Mouse (Mus musculus): ENCODE results near the gene Fam126a.

Fam126a gene

DNA sequence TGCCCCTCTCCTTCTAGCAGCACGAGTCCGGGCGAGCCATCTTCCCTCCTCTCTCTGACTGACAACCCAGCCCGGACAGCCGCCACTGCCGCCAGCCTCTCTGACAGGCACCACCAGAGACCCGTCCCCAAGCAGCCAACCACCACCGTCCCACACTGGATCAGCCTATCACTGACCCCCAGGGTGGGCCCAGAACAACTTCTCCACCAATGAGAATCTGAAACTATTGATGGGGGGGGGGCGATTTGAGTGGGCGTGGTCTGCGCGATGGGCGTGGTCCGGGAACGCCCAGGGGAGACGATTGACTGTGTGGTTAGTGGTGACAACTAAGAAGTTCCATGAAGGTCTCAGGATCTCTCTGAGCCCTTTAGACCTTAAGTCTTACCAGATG, at the start of gene Fam126a:
TSS of gene Fam126a (minus strand) at position 112 of the 391 bp plus-strand sequence.
- DNase-seq (ENCODE audit: extremely low spot score): peak; percentile 98

DNA sequence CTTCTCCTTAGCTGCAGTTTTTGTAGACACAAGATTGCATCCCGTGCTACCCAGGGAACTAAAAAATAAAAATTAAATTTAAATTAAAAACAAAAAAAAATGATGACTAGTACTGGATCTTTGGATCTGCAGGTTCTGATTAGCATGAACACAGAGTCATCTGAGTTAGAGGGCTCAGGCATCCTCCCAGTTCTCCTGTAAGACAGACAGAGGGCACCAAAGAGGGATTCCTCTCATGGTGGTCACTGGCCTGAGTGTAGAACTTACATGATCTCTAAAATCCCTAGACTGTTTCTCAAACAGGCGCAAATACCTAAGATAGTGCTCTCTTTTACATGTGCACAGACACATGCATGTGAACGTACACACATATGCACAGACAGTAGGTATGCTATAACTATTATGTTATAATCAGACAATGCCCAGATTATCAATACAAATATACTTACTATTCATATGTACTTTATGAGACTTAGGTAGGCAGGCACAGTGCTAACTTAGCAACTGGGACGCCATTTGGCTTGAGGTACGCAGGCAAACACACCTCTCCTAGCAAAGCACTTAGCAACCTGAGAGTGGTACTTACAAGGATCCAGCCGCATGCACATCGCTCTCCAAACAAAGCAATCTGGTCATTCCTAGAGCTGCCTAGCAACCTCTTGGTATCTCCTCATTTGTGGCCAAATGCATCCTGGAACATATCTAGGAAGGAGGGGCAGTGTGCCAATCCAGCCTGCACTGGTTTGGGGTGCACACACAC, 48.1 kb upstream of the Fam126a start:
- no peak for DNase-seq (ENCODE audit: extremely low spot score)

DNA sequence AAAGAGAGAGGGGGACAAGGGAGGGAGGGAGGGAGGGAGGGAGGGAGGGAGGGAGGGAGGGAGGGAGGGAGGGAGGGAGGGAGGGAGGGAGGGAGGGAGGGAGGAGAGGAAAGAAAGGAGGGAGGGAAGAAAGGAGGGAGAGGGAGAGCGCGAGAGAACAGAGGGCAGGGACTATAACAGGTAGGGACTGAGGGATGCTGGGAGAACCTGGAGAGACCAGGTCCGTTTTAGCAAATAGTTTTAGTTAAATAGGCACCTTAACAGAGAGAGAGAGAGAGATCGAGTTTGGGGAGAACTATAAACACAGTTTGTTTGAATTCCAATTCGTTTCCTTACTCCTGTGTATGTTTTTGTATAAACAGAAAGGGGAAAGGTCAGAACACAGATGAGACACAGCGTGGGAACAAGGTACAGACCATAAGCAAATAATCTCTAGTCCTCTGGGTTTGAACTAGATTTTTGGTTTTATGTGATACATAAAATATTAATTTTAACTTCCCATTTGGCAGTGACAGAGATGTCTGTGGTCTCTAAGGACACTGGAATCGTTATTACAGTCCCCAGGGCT, 47.3 kb upstream of the Fam126a start:
- no peak for DNase-seq (ENCODE audit: extremely low spot score)

DNA sequence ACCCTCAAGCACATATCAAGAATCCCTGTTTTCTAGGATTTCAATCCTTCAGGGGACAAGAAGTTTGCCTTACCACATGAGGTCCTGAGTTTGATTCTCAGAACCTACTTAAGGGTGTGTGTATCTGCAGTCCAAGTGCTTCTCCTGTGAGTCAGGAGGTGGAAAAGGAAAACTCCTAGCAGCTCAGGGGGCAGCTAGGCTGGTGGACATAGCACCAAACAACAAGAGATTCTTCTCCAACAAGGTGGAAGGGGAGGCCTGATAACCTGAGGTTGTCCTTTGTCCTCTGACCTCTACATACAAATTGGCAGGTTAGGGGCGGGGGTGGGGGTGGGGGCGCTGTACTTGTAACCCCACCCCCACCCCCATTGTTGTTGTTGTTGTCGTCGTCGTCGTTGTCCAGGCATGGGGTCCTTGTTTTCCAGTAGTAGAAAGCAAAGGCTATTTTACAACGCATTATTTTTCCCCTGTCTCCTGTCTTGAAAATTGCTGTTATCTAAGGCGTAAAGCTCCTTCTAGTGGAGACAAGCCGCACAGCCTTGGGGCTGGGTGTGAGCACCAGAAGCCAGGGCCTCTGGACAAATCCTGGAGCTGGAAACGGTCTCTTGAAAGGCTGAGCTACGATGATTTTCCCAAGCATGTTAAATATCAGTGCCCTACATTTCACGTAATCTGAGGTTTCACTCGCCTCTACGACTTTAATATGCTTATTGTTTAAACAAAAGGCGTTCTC, 46.7 kb upstream of the Fam126a start:
- peak; percentile 71 for DNase-seq (ENCODE audit: extremely low spot score)

DNA sequence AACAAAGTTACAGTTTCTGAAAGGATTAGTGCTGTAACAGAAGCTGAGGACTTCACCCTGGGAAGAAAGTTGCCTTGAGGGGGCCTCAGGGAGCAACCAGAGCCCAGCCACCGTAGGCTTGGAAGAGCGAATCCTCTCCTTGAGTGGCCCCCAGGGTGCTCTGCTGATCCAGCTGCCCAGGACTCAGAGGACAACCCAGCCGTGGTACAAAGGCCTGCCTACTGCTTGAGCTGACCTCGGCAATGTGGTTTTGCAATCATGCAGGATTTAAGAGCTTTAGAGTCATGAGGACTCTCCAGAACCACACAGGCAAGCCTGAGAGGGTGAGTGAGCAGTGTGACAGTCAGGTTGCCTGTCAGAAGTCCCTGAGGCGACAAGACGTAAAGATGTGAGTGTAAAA, 41.5 kb upstream of the Fam126a start:
- no peak for DNase-seq (ENCODE audit: extremely low spot score)

DNA sequence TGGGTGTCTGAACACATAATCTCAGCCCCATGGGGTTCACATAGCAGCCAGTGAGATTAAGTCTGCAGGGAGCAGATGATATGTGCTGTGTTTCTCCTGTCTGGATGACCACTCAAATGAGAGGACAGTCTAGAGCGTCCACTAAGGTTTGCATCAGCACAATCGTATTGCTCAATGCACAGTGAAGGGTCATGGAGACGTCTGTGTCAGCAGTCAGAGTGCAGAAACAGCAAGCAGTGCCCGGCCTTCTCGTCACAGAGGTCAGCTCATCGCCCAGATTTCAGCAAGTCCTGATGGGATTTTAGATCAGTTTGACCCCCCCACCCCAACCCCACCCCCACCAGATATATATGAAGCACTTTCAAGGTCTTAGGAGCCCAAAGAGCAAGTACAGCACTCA, 38.5 kb upstream of the Fam126a start:
- no peak for DNase-seq (ENCODE audit: extremely low spot score)

DNA sequence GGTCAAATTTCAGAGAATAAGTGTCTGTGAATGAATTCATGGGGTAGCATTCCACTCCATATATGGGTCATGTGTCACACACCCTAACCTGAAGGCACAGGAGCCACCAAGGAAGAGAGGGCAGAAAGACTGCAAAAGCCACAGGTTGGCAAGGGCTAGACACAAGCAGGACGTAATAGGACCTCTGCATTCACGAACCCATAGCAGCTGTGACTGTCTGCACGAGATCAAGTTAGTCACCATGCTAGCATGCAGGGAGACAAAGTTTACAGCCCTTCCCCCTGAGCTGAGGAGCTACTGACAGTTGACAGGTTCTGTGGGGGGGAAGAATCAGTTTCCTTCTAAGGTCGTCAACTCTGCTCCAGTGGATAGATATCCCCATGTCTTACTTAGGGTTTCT, 33.1 kb upstream of the Fam126a start:
- DNase-seq (ENCODE audit: extremely low spot score): no peak

DNA sequence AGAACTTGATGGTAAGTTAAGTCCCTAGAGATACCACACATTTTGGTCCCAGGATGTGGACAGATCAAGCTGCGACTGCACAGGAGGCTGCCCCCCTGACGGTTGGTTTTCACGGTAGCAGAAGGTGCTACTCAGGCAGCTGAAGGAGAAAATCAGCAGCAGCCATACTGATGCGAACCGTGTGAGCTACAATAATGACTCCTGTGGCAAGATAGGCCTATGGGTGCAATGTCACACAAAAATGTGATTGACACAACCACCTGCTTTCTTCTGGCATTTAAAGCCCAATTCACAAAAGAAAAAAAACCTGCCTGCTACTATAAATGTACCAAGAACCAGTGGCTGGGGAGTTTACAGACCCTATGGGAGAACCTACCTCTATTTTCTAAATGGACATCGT, 32.5 kb upstream of the Fam126a start:
- DNase-seq (ENCODE audit: extremely low spot score): no peak

DNA sequence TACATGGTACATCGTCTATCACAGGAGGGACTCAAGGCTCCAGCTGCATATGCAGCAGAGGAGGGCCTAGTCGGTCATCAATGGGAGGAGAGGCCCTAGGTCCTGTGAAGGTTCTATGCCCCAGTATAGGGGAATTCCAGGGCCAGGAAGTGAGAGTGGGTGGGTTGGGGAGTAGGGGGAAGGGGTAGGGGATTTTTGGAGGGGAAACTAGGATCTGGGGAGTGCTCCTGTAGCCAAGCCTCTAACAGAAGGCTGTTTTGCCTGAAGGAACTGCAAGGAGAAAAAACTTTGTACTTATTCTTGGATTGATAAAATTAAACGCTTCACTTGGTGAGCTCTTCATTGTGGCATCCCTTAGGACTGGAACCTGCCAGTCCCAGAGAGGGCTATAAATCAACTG, 30.5 kb upstream of the Fam126a start:
- no peak for DNase-seq (ENCODE audit: extremely low spot score)

DNA sequence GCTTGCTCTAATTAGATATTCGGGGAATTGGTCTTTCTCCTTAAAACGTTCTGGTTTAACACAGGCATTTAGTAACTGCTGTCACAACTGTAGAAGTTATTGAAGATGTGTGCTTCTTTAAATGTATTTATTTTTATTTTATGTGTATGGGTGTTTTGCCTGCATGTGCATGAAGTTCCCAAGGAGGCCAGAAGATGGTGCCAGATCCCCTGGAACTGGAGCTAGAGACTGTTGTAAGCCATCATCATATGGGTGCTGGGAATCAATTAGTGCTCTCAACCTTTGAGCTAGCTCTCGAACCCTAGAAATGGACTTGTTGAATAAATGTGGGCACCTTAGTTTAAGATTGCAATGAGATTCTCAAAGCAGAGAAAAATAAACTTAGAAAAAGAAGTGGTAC, 27.1 kb upstream of the Fam126a start:
- DNase-seq (ENCODE audit: extremely low spot score): no peak

DNA sequence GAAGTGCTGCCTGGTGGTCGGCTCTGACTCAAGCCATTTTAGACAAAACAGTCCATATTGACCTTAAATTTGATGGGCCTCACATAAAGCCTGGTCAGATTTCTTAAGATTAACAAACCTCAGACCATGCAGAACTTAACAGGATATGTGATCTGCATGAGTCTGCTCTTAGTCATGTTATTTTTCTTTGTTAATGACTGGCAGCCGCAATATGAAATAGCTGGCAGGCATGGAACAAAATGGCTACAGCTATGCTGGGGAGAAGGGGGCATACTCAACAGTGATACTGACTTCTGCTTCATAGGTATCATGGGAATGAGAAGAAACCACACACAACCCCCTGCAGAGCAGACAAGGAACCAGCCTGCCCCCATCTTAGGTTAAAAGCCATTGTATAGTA, 26.4 kb upstream of the Fam126a start:
- no peak for DNase-seq (ENCODE audit: extremely low spot score)

DNA sequence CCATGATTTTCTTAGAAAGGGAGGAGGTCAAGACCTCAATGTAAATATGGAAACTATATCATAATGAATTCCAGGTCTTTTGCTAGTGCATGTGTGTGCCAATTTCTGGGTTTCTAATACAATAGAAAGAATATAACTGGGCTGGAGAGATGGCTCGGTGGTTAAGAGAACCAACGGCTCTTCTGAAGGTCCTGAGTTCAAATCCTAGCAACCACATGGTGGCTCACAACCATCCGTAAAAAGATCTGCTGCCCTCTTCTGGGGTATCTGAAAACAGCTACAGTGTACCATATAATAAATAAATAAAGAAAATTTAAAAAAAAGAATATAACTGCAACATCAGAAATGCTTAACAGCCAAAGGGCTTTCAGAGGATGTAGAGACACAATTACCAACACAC, 23.9 kb upstream of the Fam126a start:
- no peak for DNase-seq (ENCODE audit: extremely low spot score)

DNA sequence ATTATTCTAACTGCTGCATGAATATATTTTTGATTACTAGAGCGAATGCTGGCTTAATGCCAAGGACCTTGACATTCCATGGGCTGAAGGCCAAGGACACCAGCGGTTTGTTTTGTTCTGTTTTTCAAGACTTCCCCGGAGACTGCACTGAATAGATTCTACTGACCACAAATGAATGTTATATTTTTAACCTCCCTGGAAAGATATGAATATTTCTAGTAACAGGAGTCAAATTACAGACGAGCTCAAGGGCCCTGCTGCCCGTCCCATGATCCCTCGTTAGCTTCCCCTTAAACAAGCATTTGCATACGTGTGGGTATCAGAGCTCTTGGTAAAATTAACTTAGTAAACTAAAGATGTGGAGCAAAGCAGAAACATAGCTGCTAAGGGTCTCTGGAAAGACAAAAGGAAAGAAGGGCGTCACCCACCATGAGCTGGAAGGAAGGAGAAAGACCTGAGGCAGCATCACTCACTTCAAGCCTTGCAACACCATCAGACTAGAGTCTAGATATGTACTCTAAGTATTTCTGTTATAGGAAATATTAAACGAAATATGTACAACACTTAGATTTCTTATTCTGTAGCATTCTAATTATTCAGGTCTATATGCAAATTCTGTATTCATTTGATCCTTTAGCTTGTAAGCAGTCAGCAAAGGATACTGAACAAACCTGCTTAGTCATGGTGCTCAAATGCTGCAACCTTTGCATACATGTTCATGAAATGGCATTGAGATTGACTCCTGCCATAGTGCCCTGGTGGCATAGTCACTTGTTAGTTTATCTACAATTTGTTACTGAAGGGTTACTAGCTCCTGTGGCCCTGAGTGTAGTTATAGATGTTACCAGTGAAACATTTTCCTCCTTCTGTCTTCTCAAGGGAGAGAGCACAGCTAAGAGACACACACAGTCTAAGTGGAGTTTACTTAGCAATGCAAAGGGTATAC, 23.0 kb upstream of the Fam126a start:
- DNase-seq (ENCODE audit: extremely low spot score): no peak

DNA sequence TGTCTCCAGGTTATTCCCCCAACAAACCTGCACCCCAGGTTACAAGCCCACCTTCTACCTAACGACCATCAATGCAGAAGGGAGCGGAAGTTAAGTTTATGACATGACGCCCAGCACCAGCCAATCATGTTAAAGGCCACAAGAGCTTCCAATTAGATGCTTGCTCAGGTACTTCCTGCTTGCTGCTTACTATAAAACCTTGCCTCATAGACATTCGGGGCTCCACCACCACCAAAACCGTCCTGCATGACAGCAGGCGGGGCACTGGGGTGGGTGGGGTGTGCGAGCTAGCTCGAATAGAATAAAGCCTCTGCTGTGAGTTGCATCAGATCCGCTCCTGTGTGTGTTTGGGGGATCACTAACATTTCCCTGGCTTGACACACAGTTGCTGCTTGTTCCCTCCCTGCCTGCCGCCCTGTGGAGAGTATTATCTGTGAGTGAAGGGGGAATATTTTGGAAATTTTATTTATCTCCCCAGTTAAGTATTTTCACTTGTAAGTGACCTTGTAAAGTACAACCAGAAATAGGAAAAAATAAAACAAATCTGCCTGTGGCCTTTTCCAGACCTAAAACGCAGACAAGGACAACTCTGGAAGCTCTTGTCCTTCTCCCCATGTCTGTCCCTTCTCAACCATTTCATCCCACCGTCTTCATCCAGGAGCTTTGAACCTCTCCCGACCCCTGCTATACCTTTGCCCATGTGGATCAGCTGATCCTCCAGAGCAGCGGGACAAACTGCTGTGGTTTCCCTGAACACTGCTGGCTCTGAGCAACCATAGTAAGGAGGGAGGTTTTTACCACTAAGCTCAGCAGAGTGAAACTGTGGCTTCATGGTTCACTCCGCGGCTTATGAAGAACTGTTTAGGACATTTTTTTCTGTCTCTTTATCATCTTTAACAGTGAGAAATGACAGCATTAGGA, 21.5 kb upstream of the Fam126a start:
- no peak for DNase-seq (ENCODE audit: extremely low spot score)

DNA sequence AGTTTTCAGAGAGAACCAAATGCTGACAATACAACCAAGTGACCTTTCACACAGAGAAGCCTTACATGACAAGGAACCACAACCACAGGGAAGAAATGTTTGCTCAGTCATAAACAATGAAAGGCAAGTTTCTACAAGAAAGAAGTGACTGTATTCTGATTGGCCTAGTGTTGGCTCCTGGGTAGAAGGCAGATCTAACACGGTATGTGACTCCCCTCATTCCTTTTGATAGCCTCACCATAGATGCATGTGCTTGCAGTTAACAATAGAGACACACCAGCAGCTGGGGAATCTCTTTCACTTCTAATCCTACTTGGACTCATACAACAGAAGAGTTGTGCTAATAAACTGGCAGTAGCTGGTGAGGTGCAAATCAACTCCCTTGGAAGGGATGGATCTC, 17.3 kb upstream of the Fam126a start:
- no peak for DNase-seq (ENCODE audit: extremely low spot score)

DNA sequence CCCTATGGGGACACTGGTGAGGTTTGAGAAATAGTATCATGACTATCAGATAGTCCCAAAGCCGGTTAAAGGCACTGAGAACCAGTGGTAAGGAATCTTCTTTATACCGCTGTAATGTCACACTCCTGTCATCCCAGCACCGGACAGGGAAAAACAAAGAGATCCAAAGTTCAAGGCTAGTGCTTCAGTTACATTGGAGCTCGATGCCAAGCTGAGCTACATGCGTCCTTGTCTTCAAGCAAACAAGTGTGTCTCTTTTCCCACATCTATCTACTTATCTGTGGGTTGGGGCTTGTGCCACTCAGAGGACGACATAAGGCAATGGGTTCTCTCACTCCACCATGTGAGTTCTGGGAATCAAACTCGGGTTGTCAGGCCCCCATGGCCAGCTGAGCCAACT, 16.5 kb upstream of the Fam126a start:
- no peak for DNase-seq (ENCODE audit: extremely low spot score)

DNA sequence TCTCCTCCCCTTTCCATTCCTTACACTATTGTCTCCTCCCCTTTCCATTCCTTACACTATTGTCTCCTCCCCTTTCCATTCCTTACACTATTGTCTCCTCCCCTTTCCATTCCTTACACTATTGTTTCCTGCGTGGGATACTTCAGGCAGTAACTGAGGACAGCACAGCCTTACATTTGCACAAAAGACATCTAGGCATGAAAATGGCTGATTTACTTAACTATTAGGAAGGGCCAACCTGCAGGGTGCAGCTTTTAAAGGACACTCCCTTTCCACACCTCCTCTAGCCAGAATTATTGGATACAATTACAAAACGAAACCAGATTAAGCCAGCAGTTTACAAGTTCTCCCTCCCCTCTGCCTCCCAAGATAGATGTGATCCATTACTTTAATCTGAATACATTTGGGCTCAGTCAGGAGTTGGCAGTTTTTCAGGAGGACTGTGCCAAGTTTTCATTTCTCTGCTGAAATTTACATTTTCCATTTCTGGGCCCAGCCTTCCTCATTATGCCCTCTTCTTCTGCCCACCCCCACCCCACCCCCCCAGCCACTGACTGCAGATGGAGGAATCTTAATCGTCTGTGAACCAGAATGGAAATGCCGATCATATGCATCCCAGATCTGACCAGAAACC, 15.6 kb upstream of the Fam126a start:
- no peak for DNase-seq (ENCODE audit: extremely low spot score)

DNA sequence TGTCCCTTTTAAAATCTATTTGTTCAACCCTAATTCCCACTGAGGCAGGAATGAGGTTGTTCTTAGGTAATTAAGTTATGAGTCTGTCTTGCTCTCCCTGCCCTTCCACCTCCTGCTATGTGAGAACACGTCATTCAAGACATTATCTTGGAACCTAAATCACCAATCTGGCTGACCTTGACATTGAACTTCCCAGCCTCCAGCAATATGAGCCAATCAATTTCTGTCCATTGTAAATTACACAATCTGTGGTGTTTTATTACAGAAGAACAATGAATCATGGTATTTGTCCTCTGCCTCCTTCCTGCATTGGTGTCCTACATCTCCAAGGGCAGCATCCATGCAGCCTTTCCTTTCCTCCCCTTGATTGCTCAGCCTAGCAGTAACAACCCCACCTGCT, 13.9 kb upstream of the Fam126a start:
- DNase-seq (ENCODE audit: extremely low spot score): no peak

DNA sequence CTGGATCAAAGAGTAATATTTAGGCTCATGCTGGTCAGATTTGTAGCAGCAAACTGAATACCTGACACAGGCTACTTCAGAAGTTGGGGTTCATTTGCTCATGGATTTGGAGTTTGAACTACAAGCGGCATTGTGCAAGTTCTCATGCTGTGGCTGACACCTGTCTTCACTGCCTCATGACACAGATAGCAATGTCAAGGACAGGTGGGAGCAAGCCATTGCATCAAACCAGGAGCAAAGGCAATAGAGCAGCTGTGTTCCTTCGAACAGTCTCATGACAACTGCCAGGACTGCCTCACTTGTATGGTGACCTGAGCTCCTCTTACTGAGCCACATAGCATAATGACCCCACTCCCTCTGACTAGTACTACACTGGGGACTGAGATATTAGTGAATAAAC, 12.9 kb upstream of the Fam126a start:
- no peak for DNase-seq (ENCODE audit: extremely low spot score)

DNA sequence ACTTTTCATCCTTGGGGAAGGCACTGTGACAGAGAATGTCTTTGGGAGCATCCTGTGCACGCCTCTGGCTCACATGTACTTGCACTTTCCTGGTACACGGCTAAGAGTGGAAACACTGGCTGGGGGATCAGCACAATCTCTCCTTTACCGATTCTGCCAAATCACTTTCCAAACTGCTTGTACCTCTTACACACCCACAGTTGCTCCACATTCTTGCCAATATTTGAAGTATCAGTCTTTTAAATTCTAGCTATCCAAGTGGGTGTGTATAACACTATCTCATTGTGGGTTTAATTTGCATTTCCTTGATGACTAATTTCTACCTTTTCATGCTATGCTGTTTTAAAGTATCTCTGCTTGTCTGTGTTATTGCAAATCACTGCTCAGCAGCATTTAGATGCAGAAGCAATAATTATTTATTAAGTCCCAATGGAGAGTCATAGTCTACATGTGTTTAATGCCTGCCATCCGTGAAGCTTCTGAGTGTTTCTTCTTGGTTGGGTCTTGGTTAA, 10.9 kb upstream of the Fam126a start:
- DNase-seq (ENCODE audit: extremely low spot score): no peak

Measured in embryo, embryonic 9.5 days (tissue).